Mouse (Mus musculus): ENCODE results near the gene Wdr82. TPM values are rescaled to one million over a fixed set of nuclear protein-coding genes. Genes with fewer than 3 reads are reported as not detected.

Gene Wdr82
- polyA plus RNA-seq (2017; shearing (Covaris generic)), result 52.4 TPM

GRCm38 (mm10) chr9:106170556-106171345 is at the start of gene Wdr82:
Gene Wdr82 (plus strand): TSS chr9:106170928.

DNA sequence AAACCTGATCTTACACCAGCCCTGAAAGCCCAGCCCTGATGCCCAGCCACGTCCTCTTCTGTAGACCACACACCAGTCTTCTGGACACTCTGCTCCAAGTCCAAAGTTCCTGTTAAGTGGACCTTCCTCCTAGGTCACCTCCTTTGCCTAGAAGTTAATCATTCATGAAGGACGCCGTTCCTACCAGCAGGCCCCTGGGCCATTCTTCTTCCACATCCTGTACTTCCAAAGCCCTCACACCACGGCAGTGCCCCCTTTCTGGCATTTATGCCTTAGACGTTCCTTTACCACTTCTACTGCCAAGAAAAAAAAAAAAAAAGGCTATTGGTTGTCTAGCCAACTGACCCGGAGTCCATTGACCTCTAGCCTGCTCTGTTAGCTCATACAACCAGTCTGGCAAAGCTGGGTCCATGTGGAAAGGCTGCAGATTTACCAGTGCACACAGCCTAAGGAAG is 12.7 kb upstream of the Wdr82 start, which contains the start of gene Glyctk:
Gene Glyctk, minus strand, starts transcription at position 102 of the 455 bp plus-strand sequence.

DNA sequence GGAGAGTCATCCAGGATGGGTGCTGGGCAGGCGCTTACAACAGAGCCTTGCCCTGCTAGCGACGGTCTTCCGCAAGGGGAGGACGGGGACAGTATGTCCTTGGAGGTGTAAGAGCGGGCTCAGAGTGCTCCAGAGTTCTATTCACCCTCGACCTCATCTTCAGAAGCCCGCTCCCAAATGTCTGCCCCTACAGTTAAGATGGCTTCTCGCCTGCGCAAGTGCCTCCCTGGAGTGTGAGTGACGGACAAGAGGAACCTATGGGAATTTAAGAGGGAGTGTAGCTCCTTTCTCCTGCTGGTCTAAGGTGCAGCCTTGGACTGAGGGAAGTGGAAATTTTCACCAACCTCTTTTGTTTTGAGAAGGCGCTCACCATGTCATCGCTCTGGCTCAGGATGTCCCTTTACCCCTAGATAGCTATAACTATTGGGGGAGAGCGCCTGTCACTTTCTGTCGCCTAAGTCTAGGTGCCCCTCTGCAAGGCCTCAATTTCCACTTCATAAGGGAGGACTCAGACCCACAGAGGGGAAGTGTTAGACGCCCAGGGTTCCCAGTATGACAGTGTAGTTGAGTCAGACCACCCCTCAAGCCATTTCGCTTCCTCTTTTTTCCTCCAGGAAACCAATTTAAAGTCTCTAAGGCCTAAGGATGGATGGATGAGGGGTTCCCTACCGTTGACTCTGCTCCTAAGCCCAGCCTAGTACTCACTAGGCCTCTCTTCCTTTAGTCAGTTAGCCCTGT is 29.0 kb downstream of the Wdr82 start, which contains the start of gene Ppm1m:
Gene Ppm1m, minus strand, starts transcription at position 212 of the 738 bp plus-strand sequence.

DNA sequence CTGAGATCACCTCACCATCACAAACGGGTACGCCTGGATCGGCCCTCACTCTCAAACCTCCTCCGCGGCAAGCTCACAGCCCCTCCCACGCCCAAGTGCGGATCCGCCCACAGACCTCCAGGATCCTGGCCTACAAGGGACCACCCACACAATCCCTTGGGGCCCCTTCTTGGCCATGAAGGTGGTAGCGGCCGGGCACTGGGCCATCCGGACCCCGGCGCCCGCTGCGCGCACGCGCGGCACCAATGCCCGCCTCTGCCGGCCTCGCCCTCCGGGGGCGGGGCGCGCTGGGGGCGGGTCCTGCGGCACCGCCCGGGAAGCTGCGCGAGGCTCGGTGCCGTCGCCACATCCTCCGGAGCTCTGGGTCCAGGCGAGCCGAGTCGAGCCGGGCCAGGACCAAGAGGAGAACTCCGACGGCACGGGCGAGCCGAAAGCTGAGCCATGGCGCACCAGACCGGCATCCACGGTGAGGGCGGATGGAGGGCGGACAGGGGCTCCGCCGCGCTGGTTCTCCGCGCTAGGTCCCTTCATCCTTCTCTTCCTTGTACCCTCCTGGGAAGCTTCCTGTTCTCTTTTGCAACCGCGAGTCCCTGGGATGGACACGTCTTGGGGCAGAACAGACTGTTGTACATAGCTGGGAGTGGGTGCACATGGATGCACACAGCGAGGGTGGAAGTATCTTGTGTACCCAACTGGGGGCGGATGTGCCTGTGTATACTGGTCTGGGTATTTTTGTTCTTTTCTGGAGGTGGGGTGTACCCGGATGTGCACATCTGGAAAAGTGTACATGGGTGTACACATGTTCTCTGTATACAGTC is 32.3 kb downstream of the Wdr82 start, which contains the start of gene Twf2:
Gene Twf2, plus strand, starts transcription at position 290 of the 818 bp plus-strand sequence.

GRCm38 (mm10) chr9:106222261-106222851 is 51.6 kb downstream of the Wdr82 start, which contains the start of gene Tlr9:
Gene Tlr9 (plus strand): TSS chr9:106222598.

Other genes with a start within 250 kb of the Wdr82 start
- 0.05 TPM for gene Col6a5, start 210.3 kb upstream of the Wdr82 start, polyA plus RNA-seq (2017; shearing (Covaris generic))
- not detected for gene Col6a4, start 74.1 kb upstream of the Wdr82 start, polyA plus RNA-seq (2017; shearing (Covaris generic))
- gene Glyctk, start 12.8 kb upstream of the Wdr82 start, polyA plus RNA-seq (2017; shearing (Covaris generic)), result 3.6 TPM
- gene Ppm1m, start 28.8 kb downstream of the Wdr82 start, polyA plus RNA-seq (2017; shearing (Covaris generic)), result 43.8 TPM
- 100 TPM for gene Twf2, start 32.2 kb downstream of the Wdr82 start, polyA plus RNA-seq (2017; shearing (Covaris generic))
- gene Tlr9, start 51.7 kb downstream of the Wdr82 start, polyA plus RNA-seq (2017; shearing (Covaris generic)), result not detected
- gene Alas1, start 77.7 kb downstream of the Wdr82 start, polyA plus RNA-seq (2017; shearing (Covaris generic)), result 24.7 TPM
- 4.0 TPM for gene Poc1a, start 110.1 kb downstream of the Wdr82 start, polyA plus RNA-seq (2017; shearing (Covaris generic))
- 23.5 TPM for gene Dusp7, start 197.7 kb downstream of the Wdr82 start, polyA plus RNA-seq (2017; shearing (Covaris generic))